Mouse (Mus musculus): ENCODE measurements around the gene Enoph1. TPM values are rescaled to one million over a fixed set of nuclear protein-coding genes. Genes with fewer than 3 reads are reported as not detected.

The Enoph1 gene
- polyA plus RNA-seq, 1 experiment from 2014 or later: 31.2 TPM

- Histone ChIP-seq H3K27me3 (ENCODE audit: control insufficient read depth, insufficient read depth, low read length) (no peaks in the 10 kb centered on the region), H3K4me1 (ENCODE audit: control insufficient read depth, insufficient read depth, low read length) (peaks cover 11% of the 10 kb centered on the region), H3K4me2 (no peak overlapping the region), H3K9ac (ENCODE audit: low read depth, low read length) (no peak overlapping the region), H3K9me3 (replicated peaks; ENCODE audit: control insufficient read depth, low read length) (no peaks in the 10 kb centered on the region), H3K36me3 (ENCODE audit: control insufficient read depth, insufficient read depth, low read length) (peaks cover 24% of the 10 kb centered on the region), H3K27ac (ENCODE audit: low read depth, low read length) (no peak overlapping the region), H3K4me3 (ENCODE audit: low read depth, low read length) (no peak overlapping the region)
- 66% methylated on average over 3 of the region's 3 CpGs for WGBS (ENCODE audit: insufficient replicate concordance)
- no peak for ATAC-seq (replicated peaks; ENCODE audit: insufficient number of reproducible peaks, low FRiP score, low TSS enrichment)
Observed at GRCm38 (mm10) chr5:100032646-100033045, 7.1 kb upstream of the Enoph1 start.

GRCm38 (mm10) chr5:100035950-100036349 lies 3.8 kb upstream of the Enoph1 start:
- Histone ChIP-seq H3K4me2 (peak overlapping the region; percentile 82; the same call in 1 of the 2 replicates), H3K4me1 (ENCODE audit: control insufficient read depth, insufficient read depth, low read length) (peaks cover 10% of the 10 kb centered on the region), H3K4me3 (ENCODE audit: low read depth, low read length) (peak overlapping the region; percentile 96; the same call in 1 of the 2 replicates), H3K27ac (ENCODE audit: low read depth, low read length) (no peak overlapping the region), H3K9me3 (replicated peaks; ENCODE audit: control insufficient read depth, low read length) (no peaks in the 10 kb centered on the region), H3K9ac (ENCODE audit: low read depth, low read length) (no peak overlapping the region), H3K36me3 (ENCODE audit: control insufficient read depth, insufficient read depth, low read length) (peaks cover 24% of the 10 kb centered on the region), H3K27me3 (ENCODE audit: control insufficient read depth, insufficient read depth, low read length) (no peaks in the 10 kb centered on the region)
- 67% methylated on average over 7 of the region's 7 CpGs for WGBS (ENCODE audit: insufficient replicate concordance)
- ATAC-seq (replicated peaks; ENCODE audit: insufficient number of reproducible peaks, low FRiP score, low TSS enrichment): no peak

- Histone ChIP-seq H3K4me3 (ENCODE audit: low read depth, low read length) (peak overlapping the region; percentile 96), H3K36me3 (ENCODE audit: control insufficient read depth, insufficient read depth, low read length) (peaks cover 24% of the 10 kb centered on the region), H3K27ac (ENCODE audit: low read depth, low read length) (no peak overlapping the region), H3K9ac (ENCODE audit: low read depth, low read length) (peak overlapping the region; percentile 99), H3K9me3 (replicated peaks; ENCODE audit: control insufficient read depth, low read length) (no peaks in the 10 kb centered on the region), H3K4me1 (ENCODE audit: control insufficient read depth, insufficient read depth, low read length) (peaks cover 10% of the 10 kb centered on the region), H3K4me2 (peak overlapping the region; percentile 82), H3K27me3 (ENCODE audit: control insufficient read depth, insufficient read depth, low read length) (no peaks in the 10 kb centered on the region)
- WGBS (ENCODE audit: insufficient replicate concordance): 24% methylated on average over 7 of the region's 7 CpGs
- ATAC-seq (replicated peaks; ENCODE audit: insufficient number of reproducible peaks, low FRiP score, low TSS enrichment): no peak
Observed at GRCm38 (mm10) chr5:100036681-100037080, 3.1 kb upstream of the Enoph1 start.

GRCm38 (mm10) chr5:100037965-100038713 lies 1.6 kb upstream of the Enoph1 start:
- ATAC-seq (replicated peaks; ENCODE audit: insufficient number of reproducible peaks, low FRiP score, low TSS enrichment): peak; percentile 47; the same call in 1 of the 2 replicates
- Histone ChIP-seq H3K4me1 (ENCODE audit: control insufficient read depth, insufficient read depth, low read length) (peaks cover 10% of the 10 kb centered on the region), H3K4me2 (peak overlapping the region; percentile 82), H3K4me3 (ENCODE audit: low read depth, low read length) (peak overlapping the region; percentile 96), H3K27ac (ENCODE audit: low read depth, low read length) (peak overlapping the region; percentile 98), H3K9ac (ENCODE audit: low read depth, low read length) (peak overlapping the region; percentile 99), H3K9me3 (replicated peaks; ENCODE audit: control insufficient read depth, low read length) (no peaks in the 10 kb centered on the region), H3K27me3 (ENCODE audit: control insufficient read depth, insufficient read depth, low read length) (no peaks in the 10 kb centered on the region), H3K36me3 (ENCODE audit: control insufficient read depth, insufficient read depth, low read length) (peaks cover 17% of the 10 kb centered on the region)
- 1% methylated on average over 45 of the region's 45 CpGs for WGBS (ENCODE audit: insufficient replicate concordance)

GRCm38 (mm10) chr5:100038714-100039601 lies 827 bp upstream of the Enoph1 start:
- Histone ChIP-seq H3K27ac (ENCODE audit: low read depth, low read length) (peak overlapping the region; percentile 98), H3K36me3 (ENCODE audit: control insufficient read depth, insufficient read depth, low read length) (peaks cover 11% of the 10 kb centered on the region), H3K4me2 (peak overlapping the region; percentile 74), H3K9me3 (replicated peaks; ENCODE audit: control insufficient read depth, low read length) (no peaks in the 10 kb centered on the region), H3K9ac (ENCODE audit: low read depth, low read length) (peak overlapping the region; percentile 99), H3K4me3 (ENCODE audit: low read depth, low read length) (peak overlapping the region; percentile 96), H3K4me1 (ENCODE audit: control insufficient read depth, insufficient read depth, low read length) (peaks cover 10% of the 10 kb centered on the region), H3K27me3 (ENCODE audit: control insufficient read depth, insufficient read depth, low read length) (no peaks in the 10 kb centered on the region)
- peak; percentile 82 for ATAC-seq (replicated peaks; ENCODE audit: insufficient number of reproducible peaks, low FRiP score, low TSS enrichment)
- under 1% methylated on average over 108 of the region's 113 CpGs for WGBS (ENCODE audit: insufficient replicate concordance)

GRCm38 (mm10) chr5:100040281-100040784 lies 548 bp downstream of the Enoph1 start:
- Histone ChIP-seq H3K27me3 (ENCODE audit: control insufficient read depth, insufficient read depth, low read length) (no peaks in the 10 kb centered on the region), H3K9me3 (replicated peaks; ENCODE audit: control insufficient read depth, low read length) (no peaks in the 10 kb centered on the region), H3K36me3 (ENCODE audit: control insufficient read depth, insufficient read depth, low read length) (peaks cover 2% of the 10 kb centered on the region; the same call in 1 of the 2 replicates), H3K27ac (ENCODE audit: low read depth, low read length) (peak overlapping the region; percentile 98), H3K4me3 (ENCODE audit: low read depth, low read length) (peak overlapping the region; percentile 96), H3K9ac (ENCODE audit: low read depth, low read length) (peak overlapping the region; percentile 99), H3K4me1 (ENCODE audit: control insufficient read depth, insufficient read depth, low read length) (peaks cover 10% of the 10 kb centered on the region), H3K4me2 (peak overlapping the region; percentile 74)
- ATAC-seq (replicated peaks; ENCODE audit: insufficient number of reproducible peaks, low FRiP score, low TSS enrichment): no peak
- under 1% methylated on average over 19 of the region's 19 CpGs for WGBS (ENCODE audit: insufficient replicate concordance)

GRCm38 (mm10) chr5:100041272-100041671 lies 1.5 kb downstream of the Enoph1 start:
- no peak for ATAC-seq (replicated peaks; ENCODE audit: insufficient number of reproducible peaks, low FRiP score, low TSS enrichment)
- H3K9ac ChIP-seq (ENCODE audit: low read depth, low read length): no peak overlapping the region
- H3K4me2 ChIP-seq: no peak overlapping the region; the same call in 1 of the 2 replicates
- H3K4me1 ChIP-seq (ENCODE audit: control insufficient read depth, insufficient read depth, low read length): peaks cover 13% of the 10 kb centered on the region
- no peak overlapping the region for H3K4me3 ChIP-seq (ENCODE audit: low read depth, low read length)
- WGBS (ENCODE audit: insufficient replicate concordance): 82% methylated on average over 4 of the region's 4 CpGs
- no peak overlapping the region for H3K27ac ChIP-seq (ENCODE audit: low read depth, low read length)
- no peaks in the 10 kb centered on the region for H3K27me3 ChIP-seq (ENCODE audit: control insufficient read depth, insufficient read depth, low read length)
- H3K36me3 ChIP-seq (ENCODE audit: control insufficient read depth, insufficient read depth, low read length): peaks cover under 1% of the 10 kb centered on the region; the same call in 1 of the 2 replicates
- no peaks in the 10 kb centered on the region for H3K9me3 ChIP-seq (replicated peaks; ENCODE audit: control insufficient read depth, low read length)

GRCm38 (mm10) chr5:100042467-100042866 lies 2.7 kb downstream of the Enoph1 start:
- H3K4me3 ChIP-seq (ENCODE audit: low read depth, low read length): no peak overlapping the region
- 92% methylated on average over 8 of the region's 8 CpGs for WGBS (ENCODE audit: insufficient replicate concordance)

More at GRCm38 (mm10) chr5:100042467-100042866, 2.7 kb downstream of the Enoph1 start:
- no peak overlapping the region for H3K9ac ChIP-seq (ENCODE audit: low read depth, low read length)
- H3K36me3 ChIP-seq (ENCODE audit: control insufficient read depth, insufficient read depth, low read length): no peaks in the 10 kb centered on the region
- no peaks in the 10 kb centered on the region for H3K27me3 ChIP-seq (ENCODE audit: control insufficient read depth, insufficient read depth, low read length)
- no peak overlapping the region for H3K27ac ChIP-seq (ENCODE audit: low read depth, low read length)
- no peak overlapping the region for H3K4me2 ChIP-seq
- H3K4me1 ChIP-seq (ENCODE audit: control insufficient read depth, insufficient read depth, low read length): peaks cover 13% of the 10 kb centered on the region; the same call in 1 of the 2 replicates
- H3K9me3 ChIP-seq (replicated peaks; ENCODE audit: control insufficient read depth, low read length): no peaks in the 10 kb centered on the region
- ATAC-seq (replicated peaks; ENCODE audit: insufficient number of reproducible peaks, low FRiP score, low TSS enrichment): no peak
